Mouse (Mus musculus): ENCODE measurements around the gene 4921536K21Rik.

DNA sequence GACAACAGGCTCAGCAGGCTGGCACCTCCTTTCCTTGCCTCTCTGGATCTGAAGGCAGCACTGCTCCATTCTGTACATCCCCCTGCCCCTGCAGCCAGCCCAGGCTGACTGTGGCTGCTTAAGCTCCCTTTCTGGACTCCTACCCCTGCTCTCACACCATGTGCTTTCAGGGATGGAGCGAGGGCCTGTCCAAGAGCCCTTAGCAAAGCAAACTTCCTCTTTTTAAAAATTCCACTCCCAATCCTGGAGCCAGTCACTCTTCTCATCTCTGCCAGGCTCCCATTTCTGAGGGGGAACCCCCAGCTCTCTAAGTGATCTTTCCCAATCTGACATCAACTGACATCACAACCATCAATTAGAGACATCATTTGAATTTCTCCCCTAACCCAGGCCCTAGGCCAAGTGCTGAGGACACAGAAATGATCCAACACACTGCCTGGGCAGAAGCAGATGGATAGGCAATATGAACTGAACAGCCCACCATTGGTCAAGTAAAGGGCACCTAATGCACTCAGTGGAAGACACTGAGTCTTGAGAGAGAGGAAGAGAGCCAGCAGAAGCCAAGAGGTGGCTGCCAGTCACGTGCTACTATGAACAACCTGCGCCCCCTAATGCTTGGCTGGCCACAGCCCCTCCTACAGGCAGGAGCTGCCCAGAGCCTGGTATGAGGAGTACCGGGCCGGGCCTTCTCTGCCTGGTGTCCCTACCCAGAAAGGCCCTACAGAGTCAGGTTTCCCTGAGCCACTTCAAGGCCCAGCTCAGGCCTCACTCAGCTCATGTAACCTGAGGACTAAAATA, 15.8 kb upstream of the 4921536K21Rik start:
- peak; percentile 21; the same call in 1 of the 2 replicates for TF ChIP-seq CTCF (IDR thresholded peaks at IDR 0.05)
- no peak for TF ChIP-seq EP300 (IDR thresholded peaks at IDR 0.05)
